Mouse (Mus musculus): ENCODE data around the gene Vmn2r95. TPM values are rescaled to one million over a fixed set of nuclear protein-coding genes. Genes with fewer than 3 reads are reported as not detected.
"Not testable (repeated sequence)": the region's sequence is repeated elsewhere in the genome, so short reads cannot be mapped to it uniquely, and the experiment has no call there.

The Vmn2r95 gene
- total RNA-seq (2015) (not detected in 2 replicates), total RNA-seq (2017) (not detected in 2 replicates)

DNA sequence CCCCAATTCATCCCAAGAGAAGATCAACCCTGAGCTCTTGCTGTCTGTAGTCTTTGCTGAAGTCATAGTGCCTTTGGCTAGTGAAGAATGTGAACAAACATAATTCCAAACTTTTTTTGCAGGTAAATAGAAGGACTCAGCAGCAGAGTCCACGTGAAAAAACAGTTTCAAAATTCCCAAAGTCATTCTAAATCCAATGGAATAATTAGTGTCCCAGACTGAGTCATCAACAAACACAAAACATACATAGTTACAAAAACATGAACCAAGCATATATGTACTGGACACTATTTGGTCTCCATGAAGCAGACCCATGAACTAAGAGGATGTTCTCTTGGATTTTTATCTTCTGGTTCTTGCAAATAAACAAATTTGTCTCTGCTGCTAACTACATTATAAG is at the start of gene Vmn2r95:
Gene Vmn2r95, plus strand, starts transcription at position 301 of the 400 bp plus-strand sequence.
- ATAC-seq (replicated peaks; ENCODE audit: poor library complexity) = no peak

DNA sequence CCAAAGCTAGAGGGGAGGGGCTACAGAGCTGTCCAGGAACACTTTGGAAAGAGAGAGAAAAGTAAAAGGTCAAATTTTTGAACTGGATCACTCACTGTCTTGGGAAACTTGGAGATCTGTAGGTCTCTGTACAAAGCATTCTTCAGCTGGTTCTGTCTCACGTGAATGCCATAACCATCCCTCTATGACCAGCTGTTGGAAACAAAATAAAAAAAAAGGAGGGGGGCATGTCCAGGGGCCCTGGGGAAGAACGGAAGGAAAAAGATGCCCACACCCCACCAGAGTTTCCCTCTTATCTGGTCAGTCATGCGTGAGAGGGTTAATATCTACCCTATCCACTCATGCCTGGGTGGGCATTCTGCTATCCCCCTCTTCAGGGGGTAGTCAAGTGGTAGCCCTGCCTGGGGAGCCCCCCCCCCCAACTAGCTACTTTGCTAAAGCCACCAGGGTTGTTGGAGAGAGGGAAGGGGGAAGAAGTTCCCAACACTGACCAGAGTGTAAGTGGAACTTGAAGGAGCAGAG is 31.8 kb downstream of the Vmn2r95 start:
- no peak for ATAC-seq (replicated peaks; ENCODE audit: poor library complexity)

DNA sequence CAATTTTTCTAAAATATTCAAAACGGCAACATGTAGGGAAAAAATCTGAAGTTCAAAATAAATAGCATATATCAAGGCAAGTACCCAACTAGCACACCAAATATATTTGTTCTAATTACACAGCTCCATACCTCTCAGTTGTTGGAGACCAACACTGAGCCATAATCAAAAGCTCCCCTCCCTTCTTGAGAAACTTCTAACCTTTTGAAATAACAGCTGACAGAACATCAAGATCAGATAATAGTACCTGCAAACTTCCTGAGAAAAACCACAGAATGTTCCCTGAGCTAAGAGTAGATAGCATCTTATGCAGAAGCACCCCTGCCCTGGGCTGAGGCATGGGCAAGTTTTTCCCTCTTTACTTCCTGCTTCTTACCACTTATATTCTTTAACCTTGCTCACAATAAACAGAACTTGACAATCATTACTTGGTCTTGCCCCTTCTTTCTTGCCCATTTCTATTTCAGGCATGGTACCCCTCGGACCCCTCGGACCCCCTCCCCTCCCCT is 34.3 kb downstream of the Vmn2r95 start:
- not testable (repeated sequence) for ATAC-seq (replicated peaks; ENCODE audit: poor library complexity)

DNA sequence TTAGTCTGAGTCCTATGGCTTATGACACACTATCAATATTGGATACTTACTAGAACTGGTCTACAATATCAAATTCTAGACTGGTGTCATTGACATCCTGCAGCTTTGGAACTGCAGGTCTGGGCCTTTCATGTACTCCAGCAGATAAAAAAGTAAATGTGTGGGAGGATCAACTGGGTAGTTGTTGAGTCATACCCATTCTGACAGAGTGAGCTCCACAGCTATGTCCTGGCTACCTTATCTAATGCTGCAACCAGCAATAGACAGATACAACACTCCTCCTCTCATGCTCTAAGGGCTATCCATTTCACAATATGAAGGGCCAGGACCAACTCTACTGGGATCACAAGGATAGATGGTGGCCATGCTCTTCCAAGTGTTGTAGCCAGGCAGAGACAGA is 38.8 kb downstream of the Vmn2r95 start:
- ATAC-seq (replicated peaks; ENCODE audit: poor library complexity) = no peak

DNA sequence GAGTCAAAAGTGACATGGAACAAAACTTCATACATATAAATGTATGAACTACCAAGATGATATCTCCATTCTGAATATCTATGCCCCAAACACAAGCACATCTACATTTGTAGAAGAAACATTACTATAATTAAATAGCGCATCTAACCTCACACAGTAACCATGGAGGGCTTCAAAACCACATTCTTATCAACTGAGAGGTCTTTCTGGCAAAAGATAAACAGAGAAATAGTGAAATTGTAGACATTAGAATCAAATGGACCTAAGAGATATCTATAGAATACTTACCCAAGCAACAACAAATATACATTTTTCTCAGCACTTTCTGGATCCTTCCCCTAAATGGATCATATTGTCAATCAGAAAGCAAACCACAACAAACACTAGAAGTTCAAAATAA is 56.0 kb downstream of the Vmn2r95 start:
- no peak for ATAC-seq (replicated peaks; ENCODE audit: poor library complexity)

Other genes with a start within 250 kb of the Vmn2r95 start
- gene Vmn2r94, start 146.3 kb upstream of the Vmn2r95 start, total RNA-seq (2015) = not detected in 2 replicates
- not detected in 2 replicates for gene Vmn2r94, start 146.3 kb upstream of the Vmn2r95 start, total RNA-seq (2017)
- gene Vmn2r93, start 126.0 kb upstream of the Vmn2r95 start, total RNA-seq (2015) = not detected in 2 replicates
- gene Vmn2r93, start 126.0 kb upstream of the Vmn2r95 start, total RNA-seq (2017) = not detected in 2 replicates
- not detected in 2 replicates for gene Vmn2r96, start 149.1 kb downstream of the Vmn2r95 start, total RNA-seq (2015)
- not detected in 2 replicates for gene Vmn2r96, start 149.1 kb downstream of the Vmn2r95 start, total RNA-seq (2017)

Data from megakaryocyte progenitor cell, adult 5-6 weeks (primary cell).